Mouse (Mus musculus): Measurements from ENCODE around the gene Smco1. TPM values are rescaled to one million over a fixed set of nuclear protein-coding genes. Genes with fewer than 3 reads are reported as not detected.

Smco1 gene
- polyA plus RNA-seq, 1 experiment: 0.27 TPM

DNA sequence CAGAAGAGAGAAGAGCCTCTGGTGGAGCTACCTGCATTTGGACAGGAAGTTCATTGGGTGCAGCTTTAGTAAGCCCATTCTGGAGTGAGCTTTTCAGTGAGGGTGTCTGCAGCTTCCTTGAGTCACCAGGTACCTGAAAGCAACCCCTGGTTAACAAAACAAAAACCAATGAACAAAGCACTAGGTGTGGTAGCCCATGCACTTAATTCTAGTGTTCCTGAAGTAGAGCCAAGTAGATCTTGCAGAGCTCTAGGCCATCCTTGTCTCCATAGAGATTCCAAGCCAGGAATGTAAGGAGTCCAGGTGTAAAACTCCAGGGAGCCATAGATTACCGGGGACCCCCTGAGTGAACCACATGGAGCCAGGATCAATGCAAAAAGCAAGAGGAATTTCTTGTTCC, 31.8 kb downstream of the Smco1 start:
- H3K4me1 ChIP-seq (ENCODE audit: control insufficient read depth, insufficient read depth, low read length): no peaks in the 10 kb centered on the region
- H3K27ac ChIP-seq (ENCODE audit: insufficient read depth, low read length): no peak overlapping the region
- no peak overlapping the region for H3K4me3 ChIP-seq (ENCODE audit: insufficient read depth, low read length)
- TF ChIP-seq CTCF (IDR thresholded peaks at IDR 0.05; ENCODE audit: extremely low read depth, insufficient read depth, low read length) (no peak), POLR2A (IDR thresholded peaks at IDR 0.05; ENCODE audit: extremely low read depth, insufficient read depth, low read length) (no peak)

- Histone ChIP-seq H3K27ac (ENCODE audit: insufficient read depth, low read length) (no peak overlapping the region), H3K4me3 (ENCODE audit: insufficient read depth, low read length) (no peak overlapping the region), H3K4me1 (ENCODE audit: control insufficient read depth, insufficient read depth, low read length) (no peaks in the 10 kb centered on the region)
- no peak for TF ChIP-seq CTCF (IDR thresholded peaks at IDR 0.05; ENCODE audit: extremely low read depth, insufficient read depth, low read length)
- TF ChIP-seq POLR2A (IDR thresholded peaks at IDR 0.05; ENCODE audit: extremely low read depth, insufficient read depth, low read length): no peak
Observed at GRCm38 (mm10) chr16:32303886-32304285, 32.6 kb downstream of the Smco1 start.

- Histone ChIP-seq H3K4me3 (ENCODE audit: insufficient read depth, low read length) (no peak overlapping the region), H3K4me1 (ENCODE audit: control insufficient read depth, insufficient read depth, low read length) (no peaks in the 10 kb centered on the region), H3K27ac (ENCODE audit: insufficient read depth, low read length) (no peak overlapping the region)
- TF ChIP-seq POLR2A (IDR thresholded peaks at IDR 0.05; ENCODE audit: extremely low read depth, insufficient read depth, low read length) (no peak), CTCF (IDR thresholded peaks at IDR 0.05; ENCODE audit: extremely low read depth, insufficient read depth, low read length) (no peak)
Observed at GRCm38 (mm10) chr16:32311970-32312369, 40.7 kb downstream of the Smco1 start.

DNA sequence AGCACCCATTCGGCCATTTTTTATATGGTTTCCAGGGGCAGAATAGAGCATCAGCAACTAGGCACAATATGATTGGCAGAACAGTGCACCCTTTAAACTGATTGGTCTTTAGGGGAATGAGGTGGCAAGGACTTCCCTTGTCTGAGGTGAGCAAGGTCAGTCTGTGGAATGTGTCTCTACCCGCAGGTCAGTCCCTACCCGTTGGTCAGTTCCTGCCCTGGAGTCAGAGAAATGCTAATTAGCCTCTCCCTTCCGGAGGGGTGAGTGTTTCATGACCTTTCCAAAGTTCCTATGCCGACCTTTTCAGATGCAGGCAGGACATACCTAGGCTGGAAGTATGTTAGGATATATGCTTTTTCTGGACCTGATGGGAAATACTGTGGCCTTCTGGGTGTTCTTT, 41.1 kb downstream of the Smco1 start:
- no peak overlapping the region for H3K4me3 ChIP-seq (ENCODE audit: insufficient read depth, low read length)
- no peak overlapping the region for H3K27ac ChIP-seq (ENCODE audit: insufficient read depth, low read length)
- TF ChIP-seq POLR2A (IDR thresholded peaks at IDR 0.05; ENCODE audit: extremely low read depth, insufficient read depth, low read length): no peak
- TF ChIP-seq CTCF (IDR thresholded peaks at IDR 0.05; ENCODE audit: extremely low read depth, insufficient read depth, low read length): no peak
- no peaks in the 10 kb centered on the region for H3K4me1 ChIP-seq (ENCODE audit: control insufficient read depth, insufficient read depth, low read length)

DNA sequence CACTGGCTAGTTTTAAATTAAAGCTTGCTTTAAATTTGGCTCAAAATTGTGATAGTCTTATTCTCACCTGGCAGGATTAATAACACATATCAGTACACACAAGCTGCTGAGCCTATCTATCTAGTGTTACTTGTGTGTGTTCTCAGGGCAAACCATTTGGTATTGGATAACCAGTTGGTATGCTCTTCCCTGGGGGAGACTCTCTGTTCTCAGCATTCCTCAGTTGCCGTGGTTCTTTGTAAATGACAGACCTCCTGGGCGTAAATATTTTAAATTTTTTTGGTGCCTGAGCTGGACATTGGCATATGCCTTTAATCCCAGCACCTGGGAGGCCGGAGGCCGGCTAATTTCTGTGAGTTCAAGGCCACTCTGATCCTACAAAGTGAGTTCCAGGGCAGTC, 41.6 kb downstream of the Smco1 start:
- no peaks in the 10 kb centered on the region for H3K4me1 ChIP-seq (ENCODE audit: control insufficient read depth, insufficient read depth, low read length)
- TF ChIP-seq CTCF (IDR thresholded peaks at IDR 0.05; ENCODE audit: extremely low read depth, insufficient read depth, low read length) (no peak), POLR2A (IDR thresholded peaks at IDR 0.05; ENCODE audit: extremely low read depth, insufficient read depth, low read length) (no peak)
- H3K4me3 ChIP-seq (ENCODE audit: insufficient read depth, low read length): no peak overlapping the region
- H3K27ac ChIP-seq (ENCODE audit: insufficient read depth, low read length): no peak overlapping the region

- Histone ChIP-seq H3K4me3 (ENCODE audit: insufficient read depth, low read length) (no peak overlapping the region), H3K27ac (ENCODE audit: insufficient read depth, low read length) (no peak overlapping the region), H3K4me1 (ENCODE audit: control insufficient read depth, insufficient read depth, low read length) (no peaks in the 10 kb centered on the region)
- TF ChIP-seq POLR2A (IDR thresholded peaks at IDR 0.05; ENCODE audit: extremely low read depth, insufficient read depth, low read length) (no peak), CTCF (IDR thresholded peaks at IDR 0.05; ENCODE audit: extremely low read depth, insufficient read depth, low read length) (no peak)
Observed at GRCm38 (mm10) chr16:32316601-32317000, 45.3 kb downstream of the Smco1 start.

- TF ChIP-seq POLR2A (IDR thresholded peaks at IDR 0.05; ENCODE audit: extremely low read depth, insufficient read depth, low read length) (no peak), CTCF (IDR thresholded peaks at IDR 0.05; ENCODE audit: extremely low read depth, insufficient read depth, low read length) (no peak)
Observed at GRCm38 (mm10) chr16:32323953-32324352, 52.7 kb downstream of the Smco1 start.

More at GRCm38 (mm10) chr16:32323953-32324352, 52.7 kb downstream of the Smco1 start:
- Histone ChIP-seq H3K4me1 (ENCODE audit: control insufficient read depth, insufficient read depth, low read length) (no peaks in the 10 kb centered on the region), H3K4me3 (ENCODE audit: insufficient read depth, low read length) (no peak overlapping the region), H3K27ac (ENCODE audit: insufficient read depth, low read length) (no peak overlapping the region)

Other genes with a start within 250 kb of the Smco1 start
- 15.7 and 17.7 TPM in 2 replicates for gene Pak2, start 192.1 kb upstream of the Smco1 start, polyA plus RNA-seq (2012; rRNA removed)
- gene Pigx, start 171.7 kb upstream of the Smco1 start, polyA plus RNA-seq (2012; rRNA removed): 27.9 and 32.6 TPM in 2 replicates
- 61.7 and 64.8 TPM in 2 replicates for gene Cep19, start 171.7 kb upstream of the Smco1 start, polyA plus RNA-seq (2012; rRNA removed)
- 5.6 and 6.5 TPM in 2 replicates for gene Nrros, start 105.9 kb upstream of the Smco1 start, polyA plus RNA-seq (2012; rRNA removed)
- not detected in 2 replicates for gene Bex6, start 91.6 kb upstream of the Smco1 start, polyA plus RNA-seq (2012; rRNA removed)
- 24.8 and 27.0 TPM in 2 replicates for gene Fbxo45, start 24.3 kb upstream of the Smco1 start, polyA plus RNA-seq (2012; rRNA removed)
- 11.1 and 11.7 TPM in 2 replicates for gene Wdr53, start 24.2 kb upstream of the Smco1 start, polyA plus RNA-seq (2012; rRNA removed)
- gene Rnf168, start 6.0 kb downstream of the Smco1 start, polyA plus RNA-seq (2012; rRNA removed): 15.2 and 16.4 TPM in 2 replicates
- 16.1 and 17.1 TPM in 2 replicates for gene Ubxn7, start 60.8 kb downstream of the Smco1 start, polyA plus RNA-seq (2012; rRNA removed)
- gene Tm4sf19, start 129.0 kb downstream of the Smco1 start, polyA plus RNA-seq (2012; rRNA removed): not detected in 2 replicates
- 21.9 and 24.3 TPM in 2 replicates for gene Tctex1d2, start 148.2 kb downstream of the Smco1 start, polyA plus RNA-seq (2012; rRNA removed)
- gene Pcyt1a, start 159.5 kb downstream of the Smco1 start, polyA plus RNA-seq (2012; rRNA removed): 24.1 and 27.0 TPM in 2 replicates
- gene Slc51a, start 216.4 kb downstream of the Smco1 start, polyA plus RNA-seq (2012; rRNA removed): 0.04 TPM in 1 of 2 replicates, not detected in the other
- gene Zdhhc19, start 224.8 kb downstream of the Smco1 start, polyA plus RNA-seq (2012; rRNA removed): not detected in 2 replicates

Measured in cortical plate, adult 2 months (tissue).